Mouse (Mus musculus) testis, postnatal 14 days (tissue): ENCODE measurements around the gene Elp5.
A peak's percentile ranks its signal among the peaks of the same experiment; 100 is the strongest.

ENCODE experiments used
- DNase-seq: peaks from one replicate; pipeline ENCODE4 v3.0.0; 2021; ENCODE audit warnings: low spot score

Elp5 gene

GRCm38 (mm10) chr11:69990850-69991691 lies 8.8 kb upstream of the Elp5 start, which contains the start of gene Gabarap:
TSS of gene Gabarap (plus strand) at chr11:69991143.
- peak; percentile 95 for DNase-seq

- no peak for DNase-seq
Observed at GRCm38 (mm10) chr11:69989949-69990348, 7.6 kb upstream of the Elp5 start.

- DNase-seq = no peak
Observed at GRCm38 (mm10) chr11:69984431-69984830, 2.1 kb upstream of the Elp5 start.

GRCm38 (mm10) chr11:69983377-69983776 lies 1.1 kb upstream of the Elp5 start:
- no peak for DNase-seq

GRCm38 (mm10) chr11:69982877-69983276 lies 560 bp upstream of the Elp5 start:
- no peak for DNase-seq

GRCm38 (mm10) chr11:69981141-69981762 lies 1.1 kb downstream of the Elp5 start, which contains the start of gene Ctdnep1:
TSS of gene Ctdnep1 (plus strand) at chr11:69981156.
- DNase-seq = no peak

- peak; percentile 95 for DNase-seq
Observed at GRCm38 (mm10) chr11:69980196-69981140, 1.8 kb downstream of the Elp5 start.

GRCm38 (mm10) chr11:69979827-69980195 lies 2.5 kb downstream of the Elp5 start:
- DNase-seq = no peak

- DNase-seq = peak; percentile 55
Observed at GRCm38 (mm10) chr11:69976271-69976670, 6.0 kb downstream of the Elp5 start.

GRCm38 (mm10) chr11:69974907-69975306 lies 7.4 kb downstream of the Elp5 start:
- DNase-seq = no peak

- no peak for DNase-seq
Observed at GRCm38 (mm10) chr11:69970775-69971174, 11.5 kb downstream of the Elp5 start.

GRCm38 (mm10) chr11:69970222-69970621 lies 12.1 kb downstream of the Elp5 start:
- no peak for DNase-seq

GRCm38 (mm10) chr11:69968793-69969192 lies 13.5 kb downstream of the Elp5 start:
- no peak for DNase-seq

GRCm38 (mm10) chr11:69966860-69967517 lies 15.3 kb downstream of the Elp5 start:
- DNase-seq = no peak

- peak; percentile 59 for DNase-seq
Observed at GRCm38 (mm10) chr11:69966006-69966859, 16.1 kb downstream of the Elp5 start.

GRCm38 (mm10) chr11:69965271-69966005 lies 16.9 kb downstream of the Elp5 start:
- no peak for DNase-seq

- DNase-seq = no peak
Observed at GRCm38 (mm10) chr11:69964650-69965270, 17.6 kb downstream of the Elp5 start, which contains the start of gene Cldn7. TSS of gene Cldn7 (plus strand) at chr11:69964779.

- DNase-seq = no peak
Observed at GRCm38 (mm10) chr11:69961841-69962240, 20.5 kb downstream of the Elp5 start.

- no peak for DNase-seq
Observed at GRCm38 (mm10) chr11:69960616-69961015, 21.7 kb downstream of the Elp5 start.
